Mouse (Mus musculus) forebrain, postnatal 0 days (tissue): ENCODE measurements around the gene Copg2. TPM values are rescaled to one million over a fixed set of nuclear protein-coding genes. Genes with fewer than 3 reads are reported as not detected.

Experiments used
- ATAC-seq: fragments of 200-750 bp; cut with Nextera tagmentation; 2 replicates; pipeline ENCODE4 v1.8.0; 2017; ENCODE audit warnings: mild to moderate bottlenecking, moderate library complexity
- DNase-seq: peaks from one replicate; pipeline ENCODE4 v3.0.0-alpha.2; 2015
- H3K27ac ChIP-seq: fragments of 300-500 bp; sonication (generic); 2 replicates; pipeline ENCODE4 v1.5.1; 2014; ENCODE audit warnings: low read depth, mild to moderate bottlenecking, antibody characterized with exemption, low read length, moderate library complexity, mixed read lengths
- H3K27me3 ChIP-seq: fragments of 300-500 bp; sonication (generic); 2 replicates; pipeline ENCODE4 v1.6.1; 2014; ENCODE audit warnings: mild to moderate bottlenecking, low read length, mixed read lengths; ENCODE audit not compliant: insufficient read depth
- H3K36me3 ChIP-seq: fragments of 300-500 bp; sonication (generic); 2 replicates; pipeline ENCODE4 v1.6.1; 2014; ENCODE audit warnings: mild to moderate bottlenecking, moderate library complexity; ENCODE audit not compliant: insufficient read depth
- H3K4me1 ChIP-seq: fragments of 300-500 bp; sonication (generic); 2 replicates; pipeline ENCODE4 v1.6.1; 2014; ENCODE audit warnings: antibody characterized with exemption; ENCODE audit not compliant: insufficient read depth
- H3K4me2 ChIP-seq: fragments of 300-500 bp; sonication (generic); 2 replicates; pipeline ENCODE4 v1.6.1; 2014; ENCODE audit warnings: low read depth, mild to moderate bottlenecking, moderate library complexity
- H3K4me3 ChIP-seq: fragments of 300-500 bp; sonication (generic); 2 replicates; pipeline ENCODE4 v1.5.1; 2014; ENCODE audit warnings: low read depth, low read length, mixed read lengths
- H3K9ac ChIP-seq: fragments of 300-500 bp; sonication (generic); 2 replicates; pipeline ENCODE4 v1.6.1; 2014; ENCODE audit warnings: mild to moderate bottlenecking
- H3K9me3 ChIP-seq: fragments of 300-500 bp; sonication (generic); 2 replicates; pipeline ENCODE4 v1.6.1; 2016; ENCODE audit warnings: low read length
- CTCF ChIP-seq: sonication (generic); IDR thresholded peaks from 2 replicates; pipeline ENCODE4 v1.5.1; 2016; ENCODE audit warnings: antibody characterized with exemption, control low read depth, low read depth
- WGBS: fragments of 180-500 bp; shearing (Covaris S2); extraction: QIAGEN DNeasy Blood & Tissue Kit; methylation state at CpG from one replicate; pipeline ENCODE4 v1.1.7; 2014; 5-methylcytosine and 5-hydroxymethylcytosine counted together
- polyA plus RNA-seq: library from polyadenylated mRNA; unstranded; fragments of >200 nt; fragmentation: Nextera tagmentation; extraction: Ambion mirVana; gene quantifications from 2 replicates; pipeline ENCODE4 v1.2.1, GENCODE M21; 2015
- total RNA-seq: library from RNA; depleted of rRNA; stranded (reverse); fragments of >200 nt; gene quantifications from 2 replicates; pipeline ENCODE4 v1.2.3, GENCODE M21; 2014

Gene Copg2
- total and polyA plus RNA-seq, 2 experiments from 2014 or later = 24.1 to 73.0 TPM

DNA sequence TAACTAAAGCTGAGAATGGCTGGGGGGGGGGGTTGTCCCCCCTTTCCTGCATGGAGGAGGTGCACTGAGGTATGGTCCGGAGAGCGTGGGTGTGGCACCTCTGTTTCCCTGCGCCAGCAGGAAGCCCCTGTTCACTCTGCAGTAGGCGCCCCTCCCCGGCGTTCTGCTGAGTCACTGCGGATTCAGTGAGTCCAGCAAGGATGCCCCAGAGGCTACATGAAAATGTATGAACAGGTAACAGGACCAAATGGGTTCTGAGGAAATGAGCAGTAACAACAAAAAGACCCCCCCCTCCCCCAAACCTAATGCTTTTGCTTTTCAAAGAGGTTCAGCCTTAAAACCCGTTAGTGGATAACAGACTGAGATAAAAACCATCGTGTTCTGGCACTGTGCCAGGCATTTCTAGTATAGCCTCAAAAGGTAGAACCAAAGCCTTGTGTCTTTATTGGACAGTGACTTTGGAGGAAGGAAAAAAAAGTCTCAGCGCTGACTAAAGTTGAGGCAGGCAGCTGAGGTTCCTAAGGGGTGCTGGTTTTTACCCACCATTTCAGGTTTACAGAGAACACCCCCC lies 157.3 kb downstream of the Copg2 start:
- 47% methylated on average over 10 of the region's 10 CpGs for WGBS
- H3K27ac ChIP-seq = no peak overlapping the region
- H3K4me1 ChIP-seq = peaks cover 5% of the 10 kb centered on the region; the same call in 1 of the 2 replicates
- ATAC-seq = no peak
- peak overlapping the region; percentile 62 for H3K4me2 ChIP-seq
- peak; percentile 57 for DNase-seq
- H3K27me3 ChIP-seq = no peaks in the 10 kb centered on the region
- 0 out of 2 replicates have a peak, but pooled peaks cover 30% of the 10 kb centered on the region for H3K9me3 ChIP-seq
- H3K4me3 ChIP-seq = peak overlapping the region; percentile 55
- peak overlapping the region; percentile 71 for H3K9ac ChIP-seq
- peaks cover 15% of the 10 kb centered on the region; the same call in 1 of the 2 replicates for H3K36me3 ChIP-seq
- no peak for TF ChIP-seq CTCF

DNA sequence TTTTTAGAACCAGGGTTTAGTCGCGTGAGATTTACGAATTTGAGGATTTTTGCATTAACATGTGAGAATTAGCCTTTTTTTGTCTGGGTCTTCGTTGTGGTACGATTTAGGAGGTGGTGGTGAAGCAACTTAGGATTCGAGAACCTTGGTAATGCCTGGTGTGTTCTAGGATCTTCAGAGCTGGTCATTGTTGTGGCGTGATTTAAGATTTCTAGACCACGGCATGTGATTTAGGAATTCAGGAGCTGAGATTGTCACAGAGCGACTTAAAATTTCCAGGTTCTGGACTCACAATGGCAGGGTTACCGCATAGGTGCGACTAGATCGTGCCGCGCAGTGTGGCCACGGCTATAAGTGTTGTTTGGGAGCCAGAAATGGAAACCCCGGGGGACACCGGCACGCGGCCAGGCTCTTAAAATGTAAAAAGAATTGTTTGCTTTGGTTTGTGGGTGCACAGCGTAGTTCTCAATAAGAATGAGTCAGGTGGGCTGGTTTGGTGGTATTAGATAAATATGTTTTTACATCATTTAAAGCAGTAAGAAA lies 158.1 kb downstream of the Copg2 start:
- TF ChIP-seq CTCF = no peak
- H3K4me2 ChIP-seq = peak overlapping the region; percentile 62
- DNase-seq (no peak), ATAC-seq (no peak)
- peak overlapping the region; percentile 55 for H3K4me3 ChIP-seq
- 0 out of 2 replicates have a peak, but pooled peaks cover 30% of the 10 kb centered on the region for H3K9me3 ChIP-seq
- H3K9ac ChIP-seq = peak overlapping the region; percentile 71
- 52% methylated on average over 20 of the region's 20 CpGs for WGBS
- peaks cover 5% of the 10 kb centered on the region; the same call in 1 of the 2 replicates for H3K4me1 ChIP-seq
- no peaks in the 10 kb centered on the region for H3K27me3 ChIP-seq
- peaks cover 11% of the 10 kb centered on the region; the same call in 1 of the 2 replicates for H3K36me3 ChIP-seq
- H3K27ac ChIP-seq = peak overlapping the region; percentile 86

DNA sequence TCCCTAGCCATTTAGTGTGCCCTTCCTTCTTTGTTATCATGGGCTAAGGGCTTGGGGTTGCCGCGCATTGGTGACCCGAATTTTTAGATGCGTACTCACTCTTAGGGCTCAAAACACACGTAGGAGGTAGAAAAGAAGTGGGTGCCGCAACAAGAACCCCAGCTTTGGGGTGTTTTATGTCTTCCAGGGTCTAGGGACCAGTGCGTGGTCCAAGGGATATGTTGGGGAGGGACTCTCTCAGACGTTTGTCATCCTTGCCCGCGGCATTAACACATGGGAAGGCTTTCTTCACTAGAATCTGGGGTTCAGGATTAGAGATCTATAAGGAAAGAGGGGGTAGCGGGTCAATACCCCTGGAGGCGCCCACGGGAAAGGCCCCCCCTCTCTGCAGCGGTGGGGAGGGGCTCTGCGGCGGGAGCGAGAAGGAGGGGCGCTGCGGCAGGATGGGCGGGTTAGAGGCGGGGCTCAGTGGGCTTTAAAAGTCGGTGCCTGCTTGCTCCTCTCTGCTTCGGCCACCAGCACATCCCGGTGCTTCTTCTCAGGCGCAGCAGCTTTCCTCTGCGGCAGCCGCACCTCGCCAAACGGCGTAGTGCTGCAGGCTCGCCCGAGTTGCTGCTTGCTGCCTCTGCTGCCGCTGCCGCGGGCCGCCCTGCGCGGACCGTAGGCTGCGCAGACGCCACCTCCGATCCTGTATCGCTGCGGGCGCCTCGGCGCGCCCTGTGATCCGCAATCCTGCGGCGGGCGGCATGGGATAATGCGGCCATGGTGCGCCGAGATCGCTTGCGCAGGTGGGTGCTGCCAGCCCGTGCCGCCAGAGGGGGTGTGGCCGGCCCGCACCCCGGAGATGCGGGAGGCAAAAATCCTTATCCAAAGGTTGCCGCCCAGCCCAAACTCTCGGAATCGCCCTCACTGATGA lies 158.8 kb downstream of the Copg2 start:
- peak overlapping the region; percentile 55 for H3K4me3 ChIP-seq
- H3K27ac ChIP-seq = peak overlapping the region; percentile 86
- H3K4me2 ChIP-seq = peak overlapping the region; percentile 62
- H3K9ac ChIP-seq = peak overlapping the region; percentile 71
- DNase-seq (peak; percentile 88), ATAC-seq (peak; percentile 83)
- no peaks in the 10 kb centered on the region for H3K27me3 ChIP-seq
- WGBS = 66% methylated on average over 64 of the region's 66 CpGs
- H3K9me3 ChIP-seq = 0 out of 2 replicates have a peak, but pooled peaks cover 30% of the 10 kb centered on the region
- peaks cover 5% of the 10 kb centered on the region; the same call in 1 of the 2 replicates for H3K4me1 ChIP-seq
- H3K36me3 ChIP-seq = peaks cover 7% of the 10 kb centered on the region; the same call in 1 of the 2 replicates
- TF ChIP-seq CTCF = no peak; the same call in 1 of the 2 replicates

DNA sequence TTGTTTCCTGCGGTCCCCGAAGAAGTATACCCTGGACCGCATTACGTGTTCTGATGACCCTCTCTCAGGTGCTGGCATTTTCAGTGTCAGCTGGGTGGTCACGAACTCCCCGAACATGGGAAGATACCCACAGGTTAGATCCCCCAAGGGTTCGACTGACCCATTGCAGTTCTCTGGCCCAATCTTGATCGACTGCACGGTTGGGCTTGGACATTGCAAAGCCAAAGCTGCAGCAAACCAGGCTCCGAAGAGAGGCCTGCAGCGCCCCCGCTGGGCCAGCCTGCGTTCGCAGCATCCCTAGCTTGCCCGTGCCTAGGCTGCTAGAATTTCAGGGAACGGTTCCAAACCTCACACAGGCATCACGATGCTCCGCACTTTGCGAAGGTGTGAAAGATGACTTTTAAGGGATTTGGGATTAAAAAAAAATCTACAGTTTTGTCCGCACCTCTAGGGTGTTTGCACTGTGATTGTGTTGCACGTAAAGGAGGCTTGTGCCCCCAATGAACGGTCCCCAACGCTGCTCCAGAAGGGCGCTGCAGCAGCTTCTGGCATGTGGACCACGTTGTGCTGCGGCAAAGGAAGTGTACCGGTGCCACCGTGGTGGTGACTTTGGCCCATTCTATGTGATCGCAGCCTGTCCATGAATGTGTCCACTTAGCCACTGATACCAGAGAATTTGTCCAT lies 159.6 kb downstream of the Copg2 start:
- peak overlapping the region; percentile 71 for H3K9ac ChIP-seq
- peaks cover 5% of the 10 kb centered on the region; the same call in 1 of the 2 replicates for H3K4me1 ChIP-seq
- peak overlapping the region; percentile 55 for H3K4me3 ChIP-seq
- peak; percentile 79 for TF ChIP-seq CTCF
- peak overlapping the region; percentile 86 for H3K27ac ChIP-seq
- H3K9me3 ChIP-seq = 0 out of 2 replicates have a peak, but pooled peaks cover 30% of the 10 kb centered on the region
- H3K4me2 ChIP-seq = peak overlapping the region; percentile 62
- WGBS = 53% methylated on average over 29 of the region's 29 CpGs
- ATAC-seq = peak; percentile 78
- no peaks in the 10 kb centered on the region for H3K27me3 ChIP-seq
- no peaks in the 10 kb centered on the region for H3K36me3 ChIP-seq
- peak; percentile 92 for DNase-seq

DNA sequence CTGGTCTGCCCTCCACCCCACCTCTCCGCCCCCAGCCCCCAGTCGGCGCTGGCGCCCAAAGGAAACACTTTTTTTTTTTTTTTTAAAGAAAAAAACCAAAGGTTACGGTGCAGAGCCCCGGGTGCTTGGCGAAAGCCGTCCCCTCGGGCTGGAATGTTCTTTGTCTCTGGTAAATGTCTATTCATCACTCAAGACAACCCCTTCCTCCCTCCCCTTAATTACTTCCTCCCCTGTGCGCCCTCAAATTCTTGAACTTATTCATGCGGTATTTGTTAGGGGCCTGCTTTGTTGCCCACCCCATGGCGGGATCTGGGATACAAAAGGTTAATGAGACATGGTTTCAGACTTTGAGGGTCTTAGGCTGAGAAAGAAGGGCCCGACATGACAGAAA lies 160.2 kb downstream of the Copg2 start:
- 51% methylated on average over 13 of the region's 13 CpGs for WGBS
- H3K27ac ChIP-seq = peak overlapping the region; percentile 41
- no peak for ATAC-seq

More for the DNA sequence above, 160.2 kb downstream of the Copg2 start:
- Histone ChIP-seq H3K36me3 (no peaks in the 10 kb centered on the region), H3K27me3 (no peaks in the 10 kb centered on the region), H3K9me3 (0 out of 2 replicates have a peak, but pooled peaks cover 30% of the 10 kb centered on the region), H3K4me3 (peak overlapping the region; percentile 55; the same call in 1 of the 2 replicates), H3K4me1 (peaks cover 5% of the 10 kb centered on the region; the same call in 1 of the 2 replicates), H3K9ac (peak overlapping the region; percentile 14; the same call in 1 of the 2 replicates), H3K4me2 (peak overlapping the region; percentile 62)
- no peak for DNase-seq
- no peak for TF ChIP-seq CTCF
